Mouse (Mus musculus) natural killer cell, adult 2 months (primary cell): Measurements from ENCODE around the gene Rln3.
"Not testable (repeated sequence)": the region's sequence is repeated elsewhere in the genome, so short reads cannot be mapped to it uniquely, and the experiment has no call there.

Source experiments
- DNase-seq, 2 experiments: peaks; one replicate each; pipeline ENCODE4 v3.0.0; 2022; ENCODE audit warnings: low spot score in 2 of 2

Gene Rln3

DNA sequence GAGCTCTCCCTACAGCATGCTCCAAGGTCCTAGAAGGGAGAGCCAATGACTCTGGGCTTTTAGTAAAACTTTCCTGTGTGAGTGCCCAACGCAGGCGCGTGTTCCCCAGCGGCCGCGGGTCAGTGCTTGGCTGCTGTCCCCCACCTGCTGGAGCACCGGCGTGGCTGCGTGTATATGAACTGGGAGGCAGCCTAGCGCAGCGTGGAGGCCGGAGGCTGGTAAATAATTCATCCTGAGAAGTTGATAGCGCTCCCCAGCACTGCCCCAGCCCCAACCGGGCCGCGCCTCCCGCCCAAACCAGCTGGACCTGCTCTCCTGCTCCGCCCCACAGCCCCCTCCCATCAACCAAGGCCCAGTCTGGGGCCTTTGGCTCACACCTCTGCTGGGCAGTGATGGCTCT is 23.7 kb downstream of the Rln3 start, which contains the start of gene Palm3:
Gene Palm3 (plus strand): TSS at position 376 of the 400 bp plus-strand sequence.
- DNase-seq = no peak

DNA sequence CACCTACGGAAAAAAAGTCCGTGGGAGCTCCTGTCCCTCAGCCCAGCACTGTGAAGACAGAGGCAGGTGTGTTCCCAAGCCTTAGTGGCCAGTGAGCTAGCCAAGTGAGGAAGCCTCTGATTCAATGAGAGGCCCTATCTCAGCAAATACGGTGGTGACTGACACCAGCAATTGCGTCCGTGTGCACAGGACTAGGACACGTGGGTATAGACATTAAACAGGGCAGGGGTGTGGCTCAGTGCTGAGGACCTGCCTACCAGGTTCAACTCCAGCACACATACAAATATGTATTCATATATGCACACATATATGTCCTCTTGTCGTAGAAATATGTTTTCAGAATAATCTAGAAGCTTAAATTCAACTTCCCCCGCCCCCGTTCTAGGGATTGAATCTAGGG is 25.1 kb downstream of the Rln3 start:
- DNase-seq = no peak

DNA sequence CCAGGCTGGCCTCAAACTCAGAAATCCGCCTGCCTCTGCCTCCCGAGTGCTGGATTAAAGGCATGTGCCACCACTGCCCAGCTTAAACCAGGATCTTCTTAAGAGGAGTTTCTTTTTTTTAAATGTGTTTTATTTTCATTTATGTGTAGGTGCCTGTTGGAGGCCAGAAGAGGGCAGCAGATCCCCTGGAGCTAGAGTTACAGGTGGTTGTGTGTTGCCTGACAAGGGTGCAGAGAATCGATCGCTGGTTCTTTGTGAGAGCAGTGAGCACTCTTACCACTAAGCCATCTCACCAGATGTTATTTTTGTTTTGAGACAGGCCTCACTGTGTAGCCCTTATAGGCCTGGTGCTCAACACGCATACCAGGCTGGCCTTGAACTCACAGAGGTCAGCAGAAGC is 29.0 kb downstream of the Rln3 start:
- no peak for DNase-seq

DNA sequence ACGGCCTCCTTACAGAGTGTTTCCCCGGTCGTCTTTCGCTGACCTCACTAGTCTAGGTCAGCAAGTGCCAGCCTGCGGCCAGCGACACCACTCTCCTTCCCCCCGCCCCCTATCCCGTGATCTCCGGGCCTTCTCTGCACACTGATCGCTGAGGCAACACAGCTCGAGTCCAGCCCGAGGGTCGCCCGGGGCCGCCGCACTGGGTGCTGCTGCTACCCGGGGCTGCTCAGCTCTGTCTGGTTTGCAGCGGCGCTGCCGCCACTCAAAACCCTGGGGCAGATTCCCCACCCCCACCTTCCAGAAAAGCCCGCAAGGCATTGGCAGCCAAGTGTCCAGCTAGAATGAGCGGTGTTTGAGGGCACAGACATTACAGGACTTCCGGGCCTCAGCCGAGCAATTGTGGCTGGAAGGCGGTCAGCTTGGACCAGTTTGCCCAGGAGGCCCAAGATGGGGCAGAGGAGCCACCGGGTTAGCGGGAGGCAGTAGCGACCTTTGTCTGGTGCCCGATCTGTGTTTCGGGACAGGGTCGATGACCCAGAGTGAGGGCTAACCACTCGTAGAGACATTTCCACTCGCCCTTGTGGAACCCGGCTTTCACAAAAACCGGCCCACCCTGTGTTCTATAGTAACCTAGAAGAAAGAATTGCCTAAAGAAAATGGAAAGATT is 32.2 kb downstream of the Rln3 start:
- peak; percentile 56 to 74 for DNase-seq

DNA sequence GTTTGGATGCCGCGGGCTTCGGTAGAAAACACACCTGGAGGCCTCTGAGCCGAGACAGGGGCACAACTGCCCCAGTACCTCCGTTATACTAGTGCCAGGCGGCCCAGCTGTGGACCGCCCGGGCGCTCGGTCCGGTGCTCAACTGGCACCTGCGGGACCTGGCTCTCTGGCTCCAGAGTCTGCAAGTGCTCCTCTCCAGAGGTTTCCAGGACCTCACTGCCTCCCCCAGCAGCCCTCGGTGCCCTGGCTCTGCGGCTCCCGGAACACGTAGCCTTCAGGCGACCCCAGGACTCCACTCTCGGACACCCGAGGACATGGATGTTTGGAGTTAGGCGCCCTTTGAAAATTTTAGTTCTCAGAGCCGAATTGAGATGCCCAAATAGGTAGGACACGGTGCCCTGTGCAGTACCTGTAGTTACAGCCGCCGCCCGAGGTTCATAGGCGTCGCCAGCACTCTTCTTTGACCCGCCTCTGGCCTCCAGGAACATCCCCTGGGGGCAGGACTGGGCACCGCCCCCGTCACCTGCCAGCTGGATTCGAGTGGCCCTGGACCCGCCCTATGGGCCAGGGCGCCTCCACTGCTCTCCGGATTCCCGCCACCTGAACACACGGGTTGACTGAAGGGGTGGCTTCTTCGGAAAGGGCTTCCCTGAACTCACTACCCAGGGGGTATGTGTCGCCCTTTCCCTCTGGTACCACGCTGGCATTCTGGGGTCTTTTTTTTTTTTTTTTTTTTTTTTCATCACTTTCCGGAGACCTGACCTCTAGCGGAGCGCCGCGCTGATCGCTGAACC is 32.9 kb downstream of the Rln3 start, which contains the start of gene 2210011C24Rik:
Gene 2210011C24Rik (minus strand): TSS at position 467 of the 794 bp plus-strand sequence.
- peak; percentile 45 to 46 for DNase-seq

DNA sequence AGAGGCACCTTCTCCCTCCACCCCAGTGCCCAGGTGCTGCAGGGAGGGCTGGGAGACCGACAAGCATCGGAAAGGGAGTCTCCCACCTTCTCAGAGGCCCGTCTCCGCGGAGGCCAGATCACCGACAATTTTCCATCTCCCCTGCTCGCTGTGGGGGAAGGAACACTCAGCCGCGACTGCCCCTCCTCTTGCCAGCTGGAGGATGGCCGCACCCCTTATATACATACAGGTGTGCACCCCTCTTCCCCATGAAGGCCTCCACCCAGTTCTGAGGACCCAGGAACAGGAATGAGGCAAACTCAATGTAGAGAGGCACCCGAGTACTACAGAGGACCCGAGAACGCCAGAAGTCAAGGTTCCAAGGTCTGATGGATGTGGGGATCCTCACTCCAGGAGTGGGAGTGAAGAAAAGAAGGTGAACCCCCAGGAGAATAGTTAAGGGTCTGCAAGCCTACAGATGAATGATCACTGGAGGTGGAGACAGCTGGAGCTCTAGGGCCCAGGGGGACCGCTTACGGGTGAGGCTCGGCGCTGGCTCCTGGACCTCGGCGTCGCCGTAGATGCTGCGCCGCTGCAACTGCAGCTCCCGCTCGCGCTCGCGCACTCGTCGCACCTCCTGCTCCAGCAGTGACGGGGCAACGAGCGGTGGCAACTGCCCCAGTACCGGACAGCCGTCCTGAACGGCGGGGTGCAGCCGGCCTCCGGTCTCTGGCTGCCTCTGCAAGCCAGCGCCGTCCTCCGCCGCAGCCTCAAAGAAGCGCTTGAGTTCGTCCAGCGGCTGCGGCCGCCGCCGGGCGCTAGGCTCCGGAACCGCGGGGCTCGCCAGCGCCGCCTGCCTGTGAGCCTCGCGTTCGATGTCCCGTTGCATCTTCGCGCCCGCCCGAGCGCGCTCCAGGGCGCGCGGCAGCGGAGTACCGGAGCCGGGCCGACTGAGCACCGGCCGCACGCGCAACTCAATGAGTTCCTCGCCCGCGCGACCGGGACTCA is 33.9 kb downstream of the Rln3 start:
- DNase-seq = peak; percentile 50 to 61

DNA sequence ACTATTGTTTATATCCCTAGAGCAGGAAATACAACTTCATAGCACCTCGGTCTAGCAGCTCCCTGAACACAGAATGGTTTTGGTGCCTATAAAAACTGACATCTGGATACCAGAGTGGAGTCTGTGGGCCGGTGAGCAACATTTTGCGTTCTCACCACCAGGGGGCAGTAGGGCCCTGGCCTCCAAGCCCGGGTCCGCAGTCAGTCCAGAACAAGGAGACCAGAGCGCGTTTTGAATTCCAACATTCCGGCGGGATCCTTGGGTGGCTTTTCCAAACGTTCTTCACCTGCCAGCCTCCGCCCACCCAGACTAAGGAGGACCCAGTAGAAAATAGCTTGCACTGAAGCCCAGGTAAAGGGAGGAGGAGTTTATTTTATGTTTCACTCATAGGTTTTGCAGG is 34.9 kb downstream of the Rln3 start:
- peak; percentile 72 to 82 for DNase-seq

DNA sequence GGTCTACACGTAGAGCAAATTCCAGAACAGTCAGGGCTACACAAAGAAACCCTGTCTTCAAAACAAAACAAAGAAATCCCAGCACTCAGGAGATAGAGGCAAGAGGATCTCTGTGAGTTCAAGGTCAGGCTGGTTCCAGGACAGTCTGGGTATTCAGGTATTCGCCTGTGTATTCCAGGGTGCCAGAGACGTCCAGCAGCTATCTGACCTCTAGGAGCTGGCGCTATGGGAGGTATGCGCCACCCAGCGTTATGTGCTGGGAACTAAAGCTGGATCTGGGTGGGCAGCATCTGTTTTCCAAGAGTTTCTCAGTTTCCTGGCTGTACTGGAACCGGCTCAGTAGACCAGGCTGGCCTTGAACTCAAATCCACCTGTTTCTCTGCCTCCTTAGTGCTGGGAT is 36.4 kb downstream of the Rln3 start:
- no peak for DNase-seq

DNA sequence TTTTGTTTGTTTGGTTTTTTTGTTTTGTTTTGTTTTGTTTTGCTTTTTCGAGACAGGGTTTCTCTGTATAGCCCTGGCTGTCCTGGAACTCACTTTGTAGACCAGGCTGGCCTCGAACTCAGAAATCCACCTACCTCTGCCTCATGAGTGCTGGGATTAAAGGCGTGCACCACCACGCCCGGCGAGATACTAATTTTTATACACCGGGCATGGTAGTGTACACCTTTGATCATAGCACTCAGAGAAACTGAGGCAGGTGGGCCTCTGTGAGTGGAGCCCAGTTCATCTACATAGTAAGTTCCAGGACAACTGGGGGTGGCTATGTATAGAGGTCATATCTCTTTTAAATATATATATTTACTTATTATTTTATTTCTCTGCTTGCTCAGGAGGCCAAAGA is 39.3 kb downstream of the Rln3 start:
- DNase-seq = not testable (repeated sequence)

DNA sequence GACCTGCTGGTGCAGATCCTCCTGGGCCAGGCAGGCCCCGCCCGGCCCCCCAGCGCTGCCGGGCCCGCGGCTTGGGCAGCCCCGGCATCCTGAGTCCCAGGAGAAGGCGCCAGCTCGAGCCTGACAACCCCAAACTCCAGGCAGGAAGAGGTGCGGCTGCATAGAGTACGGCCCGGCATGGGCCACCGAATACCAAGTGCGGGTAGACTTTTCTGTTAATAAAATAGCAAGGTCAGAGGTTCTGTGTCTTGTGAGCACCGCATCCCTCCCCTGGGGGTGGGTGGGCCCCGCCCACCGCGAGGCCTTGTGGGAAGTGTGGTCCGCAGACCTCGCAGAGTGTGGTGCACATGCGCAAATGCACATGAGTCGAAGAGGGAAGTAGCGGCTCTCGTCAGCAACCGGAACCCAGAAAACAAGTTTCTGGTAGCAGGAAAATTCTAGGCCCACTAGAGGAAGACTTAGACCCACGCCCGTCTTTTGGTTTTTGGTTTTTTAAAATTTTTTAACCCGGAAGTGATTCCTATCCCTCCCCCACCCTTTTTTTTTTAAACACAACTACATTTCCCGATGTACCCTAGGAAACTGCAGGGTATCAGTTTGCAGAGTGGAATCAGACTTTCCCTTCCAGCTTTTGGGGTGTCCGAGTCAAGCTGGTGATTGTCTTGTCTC is 40.1 kb downstream of the Rln3 start:
- peak; percentile 91 to 96 for DNase-seq

DNA sequence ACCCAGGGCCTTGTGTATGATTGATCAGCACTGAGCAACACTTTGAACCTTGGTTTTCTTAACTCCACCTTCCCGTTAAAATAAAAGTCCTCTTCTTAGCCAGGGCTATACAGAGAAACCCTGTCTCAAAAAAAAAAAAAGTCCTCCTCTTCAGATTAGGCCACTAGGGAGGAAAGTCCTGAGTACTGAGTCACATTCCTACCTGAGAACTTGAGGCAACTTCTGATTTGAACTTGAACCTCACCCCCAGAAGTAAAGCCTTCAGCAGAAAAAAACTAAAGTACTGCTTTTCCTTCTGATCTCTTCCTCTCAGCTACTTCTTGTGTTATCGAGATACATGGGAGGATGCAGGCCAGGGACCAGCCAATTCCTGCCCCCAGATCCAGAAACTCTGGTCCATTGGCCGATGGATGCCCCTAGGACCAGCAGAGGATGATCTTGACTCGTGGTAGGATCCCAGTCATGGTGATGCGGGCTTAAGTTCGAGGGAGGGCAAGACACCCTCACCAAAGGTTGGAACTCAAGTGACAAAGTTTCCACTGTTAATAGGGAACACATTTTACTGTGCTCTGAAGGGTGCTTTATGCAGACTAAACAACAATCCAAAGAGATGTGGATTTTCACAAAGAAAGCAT is 41.1 kb downstream of the Rln3 start:
- DNase-seq = no peak

DNA sequence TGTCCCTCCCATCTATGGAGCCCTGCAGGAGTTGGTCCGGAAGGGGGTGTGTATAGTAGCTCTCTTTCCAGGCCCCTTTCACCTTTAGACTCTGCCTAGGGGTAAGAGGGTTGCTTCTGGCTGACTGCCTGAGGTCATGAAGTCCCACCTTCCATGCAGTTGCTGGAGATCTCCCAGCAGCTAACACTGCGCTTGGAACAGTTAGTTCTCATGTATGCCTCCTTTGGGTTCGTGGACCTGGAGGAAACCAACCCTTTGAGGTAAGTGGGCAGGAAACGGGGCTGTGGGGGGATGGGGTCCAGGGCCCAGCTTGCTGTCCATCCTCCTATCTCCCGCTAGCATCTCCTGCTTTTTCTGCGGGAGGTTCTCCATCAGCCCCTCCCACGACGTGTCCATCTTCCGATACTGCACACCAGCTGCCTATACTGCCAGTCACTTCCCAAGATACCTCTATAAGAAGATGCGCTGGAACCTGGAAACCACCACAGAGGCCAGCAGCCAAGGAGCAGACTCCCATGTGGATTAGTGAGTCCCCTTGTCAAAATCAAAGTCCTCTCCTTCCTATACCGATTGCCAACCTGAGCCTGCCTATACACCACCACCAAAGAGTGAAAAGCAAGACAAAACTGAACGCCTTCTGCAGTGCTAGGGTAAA is 41.7 kb downstream of the Rln3 start:
- DNase-seq = no peak

DNA sequence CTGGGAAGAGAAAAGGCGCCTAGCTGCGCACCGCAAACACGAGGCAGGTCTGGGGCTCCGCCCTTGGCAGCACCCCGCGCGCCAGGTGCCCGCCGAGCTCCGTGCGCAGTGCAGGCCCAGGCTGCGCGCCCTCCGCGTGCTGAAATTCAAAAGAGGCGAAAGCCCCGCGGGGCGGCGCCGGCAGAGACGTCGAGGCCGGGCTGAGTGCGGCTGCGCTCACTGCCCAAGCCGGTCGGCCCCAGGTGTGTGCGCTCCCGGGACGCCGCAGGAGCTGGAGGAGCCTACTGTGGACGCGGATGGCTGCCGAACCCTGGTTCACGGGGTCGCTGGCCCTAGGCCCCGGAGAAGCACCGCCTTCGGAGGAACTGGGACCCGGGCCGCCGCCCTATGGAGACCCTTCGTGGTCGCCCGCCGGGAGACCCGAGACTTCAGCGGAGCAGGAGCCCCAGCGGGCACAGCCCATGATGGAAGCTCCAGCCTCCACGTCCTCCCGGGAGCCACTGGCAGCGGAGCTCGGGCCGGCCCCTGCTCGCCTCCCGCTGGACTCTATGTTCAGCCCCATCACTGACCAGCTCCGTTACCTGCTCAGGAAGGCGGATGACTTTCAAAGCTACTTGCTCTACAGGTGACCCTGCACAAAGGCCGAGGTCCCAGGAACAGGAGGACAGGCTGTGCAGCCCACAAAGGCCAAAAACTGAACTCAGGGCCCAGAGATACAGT is 43.4 kb downstream of the Rln3 start, which contains the start of gene 1700067K01Rik:
Gene 1700067K01Rik (plus strand): TSS at position 222 of the 720 bp plus-strand sequence.
- DNase-seq = no peak

DNA sequence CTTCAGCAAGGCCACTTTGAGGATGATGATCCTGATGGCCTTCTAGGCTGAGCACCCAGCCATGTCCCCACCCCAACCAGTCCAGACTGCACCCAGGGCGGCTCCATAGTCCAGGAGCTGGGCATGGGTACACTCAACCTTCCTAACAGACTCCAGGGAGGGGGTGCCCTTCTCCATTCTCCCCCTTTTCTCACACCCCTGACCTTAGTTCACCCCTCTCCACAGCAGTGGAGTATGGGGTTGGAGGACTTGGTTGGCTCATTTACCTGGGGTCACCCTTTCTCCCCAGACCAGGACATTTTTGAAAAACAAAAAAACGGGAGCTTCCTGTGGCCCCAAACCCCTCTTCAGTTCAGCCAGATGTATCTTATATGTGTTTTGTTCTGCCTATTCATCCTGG is 45.0 kb downstream of the Rln3 start:
- no peak for DNase-seq

DNA sequence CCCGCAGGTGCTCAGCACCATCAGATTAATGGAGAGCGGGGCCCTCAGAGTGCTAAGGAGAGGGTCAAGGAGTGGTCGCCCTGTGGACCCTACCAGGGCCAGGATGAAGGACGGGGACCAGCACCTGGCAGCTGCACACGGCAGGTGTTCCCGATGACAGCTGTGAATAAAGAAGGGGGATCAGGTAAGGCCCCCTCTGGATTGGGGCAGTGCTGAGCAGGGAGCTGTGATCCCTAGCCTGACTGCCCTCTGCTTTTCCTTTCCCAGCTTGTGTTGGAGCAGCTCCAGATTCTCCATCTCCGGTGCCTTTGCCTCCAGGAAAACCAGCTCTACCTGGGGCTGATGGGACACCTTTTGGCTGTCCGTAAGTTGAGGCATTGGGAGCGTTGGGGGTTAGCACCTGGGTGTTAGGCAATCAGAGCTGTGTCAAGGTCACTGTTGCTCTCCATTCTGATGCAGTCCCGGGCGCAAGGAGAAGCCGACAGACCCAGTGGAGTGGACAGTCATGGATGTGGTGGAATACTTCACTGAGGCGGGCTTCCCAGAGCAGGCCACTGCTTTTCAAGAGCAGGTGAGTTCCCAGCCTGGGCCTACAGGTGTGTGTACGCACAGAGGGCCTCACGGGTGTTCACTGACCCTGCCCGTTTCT is 45.6 kb downstream of the Rln3 start:
- DNase-seq = no peak

DNA sequence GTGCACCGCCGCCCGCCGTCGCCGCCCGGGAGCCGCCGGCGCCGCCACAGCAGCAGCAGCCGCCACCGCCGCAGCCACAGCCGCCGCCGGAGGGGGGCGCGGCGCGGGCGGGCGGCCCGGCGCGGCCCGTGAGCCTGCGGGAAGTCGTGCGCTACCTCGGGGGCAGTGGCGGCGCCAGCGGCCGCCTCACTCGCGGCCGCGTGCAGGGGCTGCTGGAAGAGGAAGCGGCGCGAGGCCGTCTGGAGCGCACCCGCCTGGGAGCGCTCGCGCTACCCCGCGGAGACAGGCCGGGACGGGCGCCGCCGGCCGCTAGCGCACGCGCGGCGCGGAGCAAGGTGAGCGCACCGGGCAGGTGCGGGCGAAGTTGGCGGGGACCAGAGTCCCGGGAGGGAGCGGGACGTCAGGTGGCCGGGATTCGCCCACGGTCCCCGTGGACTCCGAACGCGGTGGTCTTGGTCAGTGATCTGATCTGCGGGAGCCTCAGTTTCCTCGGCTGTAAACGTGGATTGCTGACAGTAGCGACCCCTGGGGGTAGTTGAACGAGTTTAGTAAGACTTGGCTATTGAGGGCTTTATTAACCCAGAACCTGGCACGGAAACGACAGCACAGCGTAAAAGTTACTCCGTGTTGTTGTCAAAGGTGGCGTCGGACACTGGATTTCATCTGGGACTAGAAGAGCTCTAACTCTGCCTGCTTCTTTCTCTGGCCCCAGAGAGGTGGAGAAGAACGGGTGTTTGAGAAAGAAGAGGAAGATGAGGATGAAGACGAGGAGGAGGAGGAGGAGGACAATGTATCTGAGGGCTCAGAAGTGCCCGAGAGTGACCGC is 46.4 kb downstream of the Rln3 start:
- DNase-seq = peak; percentile 38 to 68

DNA sequence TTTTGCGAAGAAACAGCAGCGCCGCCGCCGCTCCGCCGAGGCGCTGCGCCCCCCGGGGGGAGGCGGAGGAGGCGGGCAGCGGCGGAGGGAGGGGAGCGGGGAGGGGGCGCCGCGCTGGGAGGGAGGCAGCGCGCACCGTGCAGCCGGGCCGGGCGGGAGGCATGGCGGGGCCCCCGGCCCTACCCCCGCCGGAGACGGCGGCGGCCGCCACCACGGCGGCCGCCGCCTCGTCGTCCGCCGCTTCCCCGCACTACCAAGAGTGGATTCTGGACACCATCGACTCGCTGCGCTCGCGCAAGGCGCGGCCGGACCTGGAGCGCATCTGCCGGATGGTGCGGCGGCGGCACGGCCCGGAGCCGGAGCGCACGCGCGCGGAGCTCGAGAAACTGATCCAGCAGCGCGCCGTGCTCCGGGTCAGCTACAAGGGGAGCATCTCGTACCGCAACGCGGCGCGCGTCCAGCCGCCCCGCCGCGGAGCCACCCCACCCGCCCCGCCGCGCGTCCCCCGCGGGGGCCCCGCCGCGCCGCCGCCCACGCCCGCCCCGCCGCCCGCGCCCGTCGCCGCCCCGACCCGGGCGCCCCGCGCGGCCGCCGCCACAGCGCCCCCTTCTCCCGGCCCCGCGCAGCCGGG is 47.2 kb downstream of the Rln3 start, which contains the start of gene Samd1:
Gene Samd1 (plus strand): TSS at position 162 of the 631 bp plus-strand sequence.
- peak in 1 of 2 experiments; percentile 23 for DNase-seq
